9 mouse cellular contexts compared by ENCODE assay signal in genomic region chr17:8463482-8464128, GRCm38 (mm10). TPM values are rescaled to one million over a fixed set of nuclear protein-coding genes. Genes with fewer than 3 reads are reported as not detected.
DNase-seq lines count a peak whose midpoint lies in the region; ATAC-seq and TF ChIP-seq lines count a peak whose summit lies in the region.
"Had no signal": no experiment of that assay in that cellular context is flagged by ENCODE, and none has a peak within 500 bp of the region (broad histone marks: within the 10 kb centered on the region; RNA-seq: fewer than 3 reads in every experiment).

No protein-coding gene starts in this region.

- no peak overlapping the region for H3K4me2 ChIP-seq in kidney, embryonic 14.5 days (replicated peaks; ENCODE audit: low read depth, low read length)
- no peak overlapping the region for H3K4me2 ChIP-seq in neural tube, embryonic 11.5 days (ENCODE audit: low read depth)
- H3K4me2 ChIP-seq: heart, embryonic 13.5 days had no signal

- peak; percentile 85 for TF ChIP-seq CTCF in liver, adult 2 months (IDR thresholded peaks at IDR 0.05; ENCODE audit: low read depth, low read length)

- no peak overlapping the region for H3K27ac ChIP-seq in kidney, embryonic 14.5 days (ENCODE audit: low read depth, low read length)
- no peak overlapping the region for H3K27ac ChIP-seq in liver, adult 2 months (replicated peaks; ENCODE audit: insufficient read depth, low read depth, low read length)
- no peak overlapping the region for H3K27ac ChIP-seq in neural tube, embryonic 11.5 days (ENCODE audit: low read depth, low read length)
- H3K27ac ChIP-seq: heart, embryonic 13.5 days had no signal

- no peaks in the 10 kb centered on the region for H3K4me1 ChIP-seq in kidney, embryonic 14.5 days (ENCODE audit: control insufficient read depth, insufficient read depth, low read length)
- H3K4me1 ChIP-seq in liver, adult 2 months (ENCODE audit: control insufficient read depth, insufficient read depth, low read length): no peaks in the 10 kb centered on the region
- no peaks in the 10 kb centered on the region for H3K4me1 ChIP-seq in neural tube, embryonic 11.5 days (ENCODE audit: control insufficient read depth, insufficient read depth, low read length)
- H3K4me1 ChIP-seq: heart, embryonic 13.5 days had no signal

- H3K4me3 ChIP-seq in kidney, embryonic 14.5 days (ENCODE audit: low read length): no peak overlapping the region
- H3K4me3 ChIP-seq in liver, adult 2 months (ENCODE audit: insufficient read depth, low read depth, low read length): no peak overlapping the region
- H3K4me3 ChIP-seq in neural tube, embryonic 11.5 days (ENCODE audit: low read depth, low read length): no peak overlapping the region
- H3K4me3 ChIP-seq: heart, embryonic 13.5 days had no signal

- H3K79me2 ChIP-seq in liver, adult 2 months (ENCODE audit: control insufficient read depth, insufficient read depth, low read length): no peaks in the 10 kb centered on the region

- peak; percentile 79 for ATAC-seq in kidney, embryonic 14.5 days (ENCODE audit: low FRiP score, low TSS enrichment)
- peak; percentile 38; the same call in 1 of the 2 replicates for ATAC-seq in neural tube, embryonic 11.5 days (ENCODE audit: insufficient read depth, low FRiP score, low TSS enrichment)

- DNase-seq in B cell, adult 2 months: peak; percentile 59 to 64
- peak; percentile 79 for DNase-seq in MN1 (ENCODE audit: low spot score)
- DNase-seq in cerebellum, adult 9-10 months: peak; percentile 81
- DNase-seq in frontal cortex, postnatal 36 days (ENCODE audit: low spot score in 2 of 2): peak; percentile 65 to 80
- DNase-seq in liver, adult 2 months (ENCODE audit: extremely low read depth, low read depth, low spot score): peak; percentile 48
- peak; percentile 84 for DNase-seq in neural tube, embryonic 11.5 days (ENCODE audit: low spot score)
- peak; percentile 54 for DNase-seq in thymus, postnatal 14 days

- H3K9me3 ChIP-seq in kidney, embryonic 14.5 days (ENCODE audit: control insufficient read depth, low read length): no peaks in the 10 kb centered on the region
- H3K9me3 ChIP-seq in neural tube, embryonic 11.5 days (ENCODE audit: control insufficient read depth, low read length): no peaks in the 10 kb centered on the region
- H3K9me3 ChIP-seq: heart, embryonic 13.5 days had no signal

- H3K9ac ChIP-seq in kidney, embryonic 14.5 days (ENCODE audit: low read depth, low read length): no peak overlapping the region
- H3K9ac ChIP-seq in liver, adult 2 months (ENCODE audit: low read depth, low read length): no peak overlapping the region
- no peak overlapping the region for H3K9ac ChIP-seq in neural tube, embryonic 11.5 days (ENCODE audit: low read length)
- H3K9ac ChIP-seq: heart, embryonic 13.5 days had no signal

- 23% methylated on average over 9 of the region's 9 CpGs for WGBS in kidney, embryonic 14.5 days
- WGBS in liver, adult 2 months: 23% methylated on average over 9 of the region's 9 CpGs
- 24% methylated on average over 9 of the region's 9 CpGs for WGBS in neural tube, embryonic 11.5 days

- TF ChIP-seq POLR2A in liver, adult 2 months (IDR thresholded peaks at IDR 0.05; ENCODE audit: extremely low read depth, insufficient read depth, low read length): no peak

- H3K36me3 ChIP-seq in kidney, embryonic 14.5 days (ENCODE audit: control insufficient read depth, insufficient read depth, low read length): no peaks in the 10 kb centered on the region
- no peaks in the 10 kb centered on the region for H3K36me3 ChIP-seq in liver, adult 2 months (ENCODE audit: control insufficient read depth, insufficient read depth, low read length)
- no peaks in the 10 kb centered on the region for H3K36me3 ChIP-seq in neural tube, embryonic 11.5 days (ENCODE audit: control insufficient read depth, insufficient read depth, low read length)
- H3K36me3 ChIP-seq: heart, embryonic 13.5 days had no signal

- 0 out of 2 replicates have a peak, but pooled peaks cover 4% of the 10 kb centered on the region for H3K27me3 ChIP-seq in kidney, embryonic 14.5 days (ENCODE audit: control insufficient read depth, insufficient read depth, low read length)
- H3K27me3 ChIP-seq in liver, adult 2 months (ENCODE audit: control insufficient read depth, insufficient read depth, low read length): no peaks in the 10 kb centered on the region
- H3K27me3 ChIP-seq in neural tube, embryonic 11.5 days (ENCODE audit: control insufficient read depth, insufficient read depth, low read length): no peaks in the 10 kb centered on the region

RNA-seq across cellular contexts. Expression of gene T, which starts 29.4 kb away (rescaled TPM):
- polyA plus RNA-seq in kidney, embryonic 14.5 days (2014; fragmentation: Nextera tagmentation; extraction: Ambion mirVana): 0.31 and 0.33 TPM in 2 replicates
- total RNA-seq in liver, adult 2 months (2014; rRNA removed): not detected in 2 replicates
- polyA plus RNA-seq in liver, adult 2 months (2012; rRNA removed): not detected in 2 replicates
- polyA plus RNA-seq in neural tube, embryonic 11.5 days (2014; fragmentation: Nextera tagmentation; extraction: Ambion mirVana): 1.6 and 2.1 TPM in 2 replicates
